Mouse (Mus musculus) liver, adult 2 months (tissue): ENCODE measurements around the gene E2f4.
"Not testable (repeated sequence)": the region's sequence is repeated elsewhere in the genome, so short reads cannot be mapped to it uniquely, and the experiment has no call there.

Source experiments
- CTCF ChIP-seq: fragments of 200-500 bp; IDR thresholded peaks from 2 replicates; pipeline ENCODE4 v1.5.1; 2011; ENCODE audit warnings: low read depth, low read length, control low read depth
- POLR2A ChIP-seq: fragments of 200-500 bp; IDR thresholded peaks from 2 replicates; pipeline ENCODE4 v1.6.1; 2011; ENCODE audit warnings: low read length, control low read depth; ENCODE audit not compliant: insufficient read depth; ENCODE audit errors: extremely low read depth

DNA sequence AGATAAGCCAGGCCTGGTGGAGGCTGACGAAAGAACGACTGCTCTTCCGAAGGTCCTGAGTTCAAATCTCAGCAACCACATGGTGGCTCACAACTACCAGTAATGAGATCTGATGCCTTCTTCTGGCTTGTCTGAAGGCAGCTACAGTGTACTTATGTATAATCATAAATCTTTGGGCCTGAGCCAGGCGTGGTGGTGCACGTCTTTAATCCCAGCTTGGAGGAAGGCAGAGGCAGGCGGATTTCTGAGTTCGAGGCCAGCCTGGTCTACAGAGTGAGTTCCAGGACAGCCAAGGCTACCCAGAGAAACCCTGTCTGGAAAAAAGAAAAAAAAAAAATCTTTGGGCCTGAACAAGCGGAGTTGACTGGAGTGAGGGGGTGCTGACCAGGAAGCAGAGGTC, 6.1 kb upstream of the E2f4 start:
- not testable (repeated sequence) for TF ChIP-seq POLR2A, CTCF
